Mouse (Mus musculus) gonadal fat pad, adult 2 months (tissue): ENCODE measurements around the gene Acta2. TPM values are rescaled to one million over a fixed set of nuclear protein-coding genes. Genes with fewer than 3 reads are reported as not detected.

Source experiments
- DNase-seq: peaks from one replicate; pipeline ENCODE4 v3.0.0-alpha.2; 2012; ENCODE audit warnings: low read depth
- polyA plus RNA-seq: library from polyadenylated mRNA; depleted of rRNA; stranded (reverse); fragments of >200 nt; gene quantifications from 2 replicates; pipeline ENCODE4 v1.2.3, GENCODE M21; 2012; rRNA removed

Acta2 gene
- 1,153 and 1,418 TPM in 2 replicates for polyA plus RNA-seq

DNA sequence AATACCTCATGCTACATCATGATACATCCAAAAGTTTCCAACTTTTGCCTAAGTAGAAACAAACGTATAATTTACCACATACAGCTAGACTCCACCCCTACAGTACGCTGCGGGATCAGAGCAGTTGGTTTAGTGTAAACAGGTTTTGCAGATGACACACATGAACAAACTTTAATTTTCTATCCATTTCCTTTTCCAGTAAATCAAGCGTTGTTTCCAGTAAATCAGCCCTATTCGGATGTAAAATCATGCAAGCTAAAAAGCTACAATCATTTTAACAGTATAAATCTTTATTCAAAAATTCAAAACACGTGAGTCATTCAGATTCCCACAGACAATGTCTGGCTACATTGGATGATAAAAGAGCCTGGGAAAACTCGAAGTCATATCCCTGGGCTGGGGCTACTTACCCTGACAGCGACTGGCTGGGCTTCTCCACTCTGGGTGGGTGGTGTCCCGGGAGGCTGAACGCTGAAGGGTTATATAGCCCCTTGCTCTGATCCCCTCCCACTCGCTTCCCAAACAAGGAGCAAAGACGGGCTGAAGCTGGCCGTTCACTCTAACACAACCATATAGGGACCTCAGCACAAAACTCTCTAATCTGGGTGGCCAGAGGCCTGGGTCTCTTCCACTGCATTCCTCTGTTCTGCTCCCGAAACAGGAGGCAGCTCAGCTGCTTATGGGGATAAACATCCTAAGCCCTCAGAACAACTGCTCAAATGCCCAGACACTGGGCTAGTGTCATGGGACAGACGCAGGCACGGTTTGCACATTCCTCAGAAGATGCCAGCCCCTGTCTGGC is at the start of gene Acta2:
Gene Acta2, minus strand, starts transcription at position 711 of the 802 bp plus-strand sequence.
- no peak for DNase-seq

DNA sequence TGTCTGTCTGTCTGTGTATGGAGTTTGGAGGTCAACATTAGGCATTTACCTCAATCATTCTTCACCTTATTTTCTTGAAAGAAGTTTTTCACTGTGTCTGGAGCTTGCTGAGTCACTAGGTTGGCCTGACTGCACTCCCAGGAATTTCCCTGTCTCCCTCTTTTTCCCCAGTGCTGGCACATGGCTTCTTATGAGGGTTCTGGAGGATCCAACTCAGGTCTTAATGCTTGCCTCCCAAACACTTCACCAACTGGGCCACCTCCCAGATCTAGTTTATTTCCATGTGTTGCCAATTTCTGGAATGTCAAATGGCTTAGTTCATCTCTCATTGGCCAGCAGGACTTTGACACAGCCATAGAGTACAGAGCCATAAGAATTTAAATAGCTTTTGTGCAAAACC is 49.5 kb upstream of the Acta2 start:
- no peak for DNase-seq

DNA sequence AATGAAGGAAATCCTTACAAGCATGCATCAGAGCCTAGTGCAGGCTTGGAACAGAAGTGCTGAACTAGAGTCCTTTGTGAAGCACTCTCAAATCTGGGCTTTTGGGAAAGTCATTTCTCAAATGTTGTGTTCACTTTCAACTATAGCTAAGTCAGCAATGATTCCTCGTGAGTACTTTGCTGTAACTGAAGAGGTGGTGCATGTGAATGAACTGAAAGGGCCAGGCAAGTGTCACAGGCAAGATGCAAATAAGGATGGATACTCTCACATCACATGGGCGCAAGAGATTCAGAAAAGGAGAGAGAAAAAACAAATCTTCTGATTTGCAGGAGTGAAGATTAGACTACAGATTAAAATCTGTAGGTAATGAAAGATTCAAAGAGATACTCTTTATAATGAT is 45.0 kb upstream of the Acta2 start:
- no peak for DNase-seq

DNA sequence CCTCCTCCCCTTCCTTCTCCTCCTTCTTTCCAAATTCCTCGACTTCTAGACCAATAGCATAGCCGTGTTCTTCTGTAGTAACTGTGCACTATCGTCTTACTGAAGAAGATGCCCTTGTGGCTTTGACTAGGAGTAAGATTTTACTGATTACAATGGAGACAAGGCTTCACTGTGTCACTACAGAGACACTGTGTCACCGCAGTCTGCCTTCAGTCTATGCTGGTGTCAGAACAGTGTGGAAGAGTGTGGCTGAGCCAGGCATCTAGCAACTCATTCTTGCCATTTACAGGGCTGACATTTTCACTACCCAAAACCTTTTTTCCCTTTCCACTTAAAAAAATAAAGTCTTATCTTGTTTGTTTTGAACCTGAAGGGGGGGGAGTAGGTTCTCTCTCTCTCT is 43.8 kb upstream of the Acta2 start:
- DNase-seq = no peak

DNA sequence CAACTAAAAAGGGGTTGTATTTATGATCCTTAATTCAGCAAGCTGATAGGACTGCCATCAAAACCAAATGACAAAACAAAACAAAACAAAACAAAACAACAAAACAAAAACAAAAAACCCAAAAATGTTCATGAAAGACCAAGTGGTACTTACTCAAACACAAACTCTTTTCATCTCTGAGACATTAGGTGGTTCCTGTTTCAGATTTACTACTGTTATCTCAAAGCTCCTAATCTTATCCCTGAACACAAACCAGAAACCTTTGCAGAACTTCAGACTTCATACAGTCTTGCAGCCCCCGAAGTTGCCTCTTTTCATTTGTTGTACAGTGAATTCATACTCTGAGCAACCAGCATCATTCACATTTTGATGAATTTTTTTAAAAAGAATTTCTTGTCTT is 43.1 kb upstream of the Acta2 start:
- DNase-seq = no peak

DNA sequence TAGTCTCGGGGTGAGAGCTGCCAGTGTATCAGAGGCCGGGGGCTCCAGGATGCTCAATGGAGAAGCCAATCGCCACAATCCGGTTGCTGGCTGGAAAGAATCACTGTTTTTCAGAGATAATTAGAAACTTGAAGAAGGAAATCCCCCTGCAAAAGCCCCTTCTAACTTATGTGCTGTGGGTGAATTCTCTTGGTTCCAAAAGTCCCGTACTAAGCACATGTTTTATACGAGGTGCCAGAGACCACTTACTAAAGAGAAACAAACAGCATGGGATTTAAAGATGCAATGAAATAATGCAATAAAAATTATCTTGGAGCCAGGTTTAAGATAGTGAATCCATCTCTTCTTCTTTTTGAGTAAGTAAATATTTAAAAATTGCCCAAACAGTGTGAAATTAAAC is 40.1 kb upstream of the Acta2 start:
- no peak for DNase-seq

DNA sequence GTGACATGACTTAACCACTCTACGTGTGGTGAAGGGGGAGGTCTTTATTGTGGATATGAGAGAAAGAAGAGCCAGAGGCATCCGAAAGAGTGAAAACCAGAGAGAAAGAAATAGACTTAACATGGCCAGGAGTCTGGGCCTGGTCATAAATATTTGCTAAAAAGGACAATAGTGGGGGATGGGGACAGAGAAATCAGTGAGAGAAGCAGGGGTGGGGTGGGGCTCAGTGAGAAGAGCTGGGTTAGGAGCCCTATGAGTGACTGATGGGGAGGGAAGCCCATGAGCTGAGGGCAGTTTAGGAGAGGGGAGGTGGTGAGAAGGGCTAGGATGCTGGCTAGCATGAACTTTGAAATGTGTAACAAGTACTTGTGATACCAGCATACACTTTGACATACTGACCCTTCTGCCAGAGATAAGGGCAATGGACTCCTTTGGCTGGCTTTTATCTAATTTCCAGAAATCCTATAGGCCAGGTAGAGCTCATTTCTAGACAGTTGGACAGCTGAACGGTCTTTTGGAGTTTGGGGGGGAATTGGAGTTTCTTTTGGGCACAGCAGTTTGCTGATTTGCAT is 38.1 kb upstream of the Acta2 start:
- DNase-seq = no peak

DNA sequence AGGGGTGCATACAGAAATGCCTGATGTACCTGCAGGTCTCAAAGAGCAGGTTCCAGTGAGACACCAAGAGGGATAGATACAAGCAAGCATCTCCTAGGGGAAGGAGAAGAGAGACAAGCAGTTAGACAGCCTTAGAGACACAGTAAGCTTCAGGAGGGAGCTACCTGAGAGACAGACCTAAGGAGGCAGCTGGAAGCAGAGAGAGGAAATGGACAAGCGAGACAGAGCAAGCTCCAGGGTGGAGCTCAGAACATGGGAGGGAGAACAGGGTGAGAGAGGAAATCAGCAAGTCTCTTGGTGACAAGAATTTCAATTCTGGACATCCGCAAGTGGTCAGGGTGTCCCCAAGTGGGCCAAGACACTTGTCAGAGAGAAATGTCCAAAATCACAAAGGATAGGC is 37.3 kb upstream of the Acta2 start:
- no peak for DNase-seq

DNA sequence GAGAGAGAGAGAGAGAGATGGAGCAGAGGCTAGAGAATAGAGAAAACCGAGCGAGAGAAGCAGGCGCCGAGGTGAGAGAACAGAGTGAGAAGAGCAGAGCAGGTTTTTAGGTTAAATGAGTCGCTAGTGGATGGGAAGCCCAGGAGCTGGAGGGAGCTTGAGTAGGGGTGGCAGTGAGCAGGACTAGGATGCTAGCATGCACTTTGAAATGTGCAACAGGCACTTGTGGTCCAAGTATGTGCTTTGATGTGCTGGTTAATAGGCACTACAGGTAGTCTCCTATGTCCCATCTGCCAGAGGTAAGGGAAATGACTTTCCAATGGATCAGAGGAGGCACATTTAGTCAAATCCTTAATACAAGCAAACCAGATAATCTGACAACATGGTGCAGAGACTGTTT is 36.6 kb upstream of the Acta2 start:
- no peak for DNase-seq

DNA sequence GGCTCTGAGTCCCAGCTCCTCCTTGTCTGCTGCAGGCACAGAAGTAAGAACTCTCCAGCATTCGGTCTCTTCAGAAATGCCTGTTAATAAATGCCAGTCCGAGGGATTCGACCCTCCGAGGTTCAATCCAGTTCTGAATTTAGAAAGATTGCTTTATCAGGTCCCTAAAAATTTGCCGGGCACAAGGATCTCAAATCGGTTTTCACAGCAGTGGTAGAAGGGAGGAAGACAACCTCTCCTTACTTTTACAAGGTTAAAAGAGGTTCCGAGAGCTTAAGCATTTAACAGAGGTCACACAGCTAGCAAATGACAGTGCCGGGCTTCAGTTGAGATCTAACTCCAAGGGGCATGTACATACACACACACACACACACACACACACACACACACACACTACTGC is 36.0 kb upstream of the Acta2 start:
- no peak for DNase-seq

DNA sequence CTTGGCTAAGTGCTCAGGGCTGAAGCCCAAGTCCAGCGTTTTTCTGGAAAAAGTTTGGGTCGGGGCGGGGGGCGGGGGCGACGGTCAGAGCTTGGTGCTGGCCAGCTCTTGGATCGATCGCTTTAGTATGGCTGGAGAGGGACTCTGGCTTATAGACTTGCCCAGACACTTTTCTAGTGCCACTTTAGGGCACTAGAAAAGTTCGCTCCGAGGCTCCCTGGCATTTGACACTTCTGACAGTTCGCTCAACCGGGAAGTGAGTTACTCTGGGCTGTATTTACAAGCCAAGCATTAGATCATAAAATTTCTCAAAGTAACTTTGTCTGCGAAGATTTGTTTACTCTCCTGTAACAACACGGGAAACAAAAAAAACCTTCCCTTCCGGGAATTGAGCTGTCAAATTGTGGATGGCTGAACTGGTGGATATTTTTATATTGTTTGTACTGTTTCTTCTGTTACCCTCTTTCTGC is 35.5 kb upstream of the Acta2 start:
- no peak for DNase-seq

DNA sequence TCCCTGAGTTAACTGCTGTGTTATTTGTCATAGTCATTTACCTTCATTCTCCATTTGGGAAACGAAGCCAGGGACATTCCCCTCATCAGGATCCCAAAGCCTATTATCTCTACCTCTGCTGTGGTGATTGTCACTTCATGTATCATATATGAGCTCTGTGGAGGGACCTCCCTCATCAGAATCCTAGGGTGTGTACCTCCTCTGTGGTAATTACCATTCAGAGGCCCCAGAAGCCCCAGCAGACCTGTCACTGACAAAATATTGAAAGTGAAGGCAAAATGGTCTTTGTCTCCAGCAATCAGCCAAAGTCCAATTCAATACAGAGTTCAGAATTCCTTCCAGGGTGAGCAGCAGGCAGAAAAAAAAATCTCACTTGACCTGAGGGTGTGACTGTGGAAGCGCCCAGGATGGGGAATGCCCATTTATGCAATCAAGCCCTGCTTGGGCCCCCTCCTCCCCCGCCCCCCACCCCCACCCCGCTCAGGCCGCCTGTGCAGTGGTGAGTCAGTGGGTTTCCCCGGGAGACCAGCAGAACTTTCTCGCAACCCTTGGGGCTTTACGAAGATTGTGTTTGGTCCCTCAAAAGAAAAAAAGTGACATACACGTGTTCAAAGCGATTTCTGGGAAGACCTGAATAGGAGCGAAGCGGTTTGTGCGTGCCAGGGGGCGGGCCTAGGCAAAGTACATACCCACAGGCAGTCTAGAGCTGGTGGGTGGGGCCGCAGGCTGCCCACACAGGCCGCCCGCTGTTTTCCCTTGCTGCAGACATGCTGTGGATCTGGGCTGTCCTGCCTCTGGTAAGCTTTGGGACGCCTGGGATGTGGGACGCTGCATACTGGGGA is 34.8 kb upstream of the Acta2 start, which contains the start of gene Fas:
Gene Fas, plus strand, starts transcription at position 719 of the 842 bp plus-strand sequence.
- DNase-seq = no peak

DNA sequence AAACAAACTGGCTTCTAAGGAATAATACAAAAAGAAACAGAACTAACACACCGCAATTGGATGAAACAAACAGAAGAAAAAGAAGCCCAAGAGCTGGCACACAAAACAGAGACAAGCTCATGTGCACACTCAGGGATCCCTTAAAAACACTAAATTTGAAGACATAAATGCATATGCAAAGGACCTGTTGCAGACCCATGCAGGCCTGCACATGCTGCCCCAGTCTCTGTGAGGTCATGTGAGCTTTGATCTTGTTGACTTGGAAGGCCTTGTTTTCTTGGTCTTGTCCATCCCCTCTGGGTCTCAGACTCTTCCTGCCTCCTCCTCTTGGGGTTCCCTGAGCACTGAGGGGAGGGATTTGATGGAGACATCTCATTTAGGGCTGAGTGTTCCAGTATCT is 33.3 kb upstream of the Acta2 start:
- no peak for DNase-seq

DNA sequence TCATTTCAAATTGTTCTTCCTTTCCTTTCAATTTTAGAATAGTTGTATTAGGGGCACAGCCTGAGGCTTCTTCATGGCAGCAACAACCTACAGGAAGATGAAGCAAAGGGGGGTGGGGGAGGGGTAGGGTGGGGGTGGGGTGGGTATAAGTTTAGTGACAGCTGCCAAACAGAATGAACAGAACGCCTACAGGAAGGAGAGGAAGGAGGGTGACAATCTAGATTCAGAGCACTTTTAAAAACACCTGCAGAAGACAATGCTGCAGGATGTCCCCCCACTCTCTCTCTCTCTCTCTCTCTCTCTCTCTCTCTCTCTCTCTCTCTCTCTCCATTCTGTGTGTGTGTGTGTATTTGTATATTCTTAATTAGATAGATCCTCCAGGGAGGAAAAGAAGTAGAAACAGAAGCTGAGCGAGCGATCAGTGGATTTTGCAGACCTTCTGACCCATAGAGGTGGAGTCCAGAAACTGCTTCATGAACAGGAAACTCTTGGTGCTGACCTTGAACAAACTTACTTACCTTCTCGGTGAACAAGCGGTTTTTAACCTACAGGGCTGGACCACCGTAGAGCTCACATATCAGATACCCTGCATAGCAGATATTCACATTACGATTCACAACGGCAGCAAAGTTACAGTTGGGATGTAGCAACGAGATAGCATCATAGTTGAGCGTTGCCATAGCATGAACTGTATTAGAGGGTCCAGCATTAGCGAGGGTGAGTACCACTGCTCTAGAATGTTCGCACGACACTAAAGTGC is 32.4 kb upstream of the Acta2 start:
- no peak for DNase-seq

DNA sequence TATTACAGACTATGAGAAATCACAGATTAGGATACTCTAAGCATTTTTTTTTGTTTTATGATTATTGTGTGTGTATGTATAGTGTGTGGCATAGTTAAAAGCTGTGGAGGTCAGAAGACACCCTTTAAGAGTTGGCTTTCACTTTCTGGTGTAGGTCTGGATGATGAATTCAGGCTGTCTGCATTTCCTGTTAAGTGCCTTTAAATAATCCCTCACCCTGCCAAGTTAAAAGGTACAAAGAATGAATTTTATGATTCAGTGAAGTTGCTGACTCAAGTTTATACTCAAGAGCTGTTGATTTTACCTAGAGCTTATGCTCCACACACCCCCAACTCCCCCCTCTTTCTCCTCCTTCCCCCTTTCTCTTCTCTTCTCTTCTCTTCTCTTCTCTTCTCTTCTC is 31.8 kb upstream of the Acta2 start:
- no peak for DNase-seq

DNA sequence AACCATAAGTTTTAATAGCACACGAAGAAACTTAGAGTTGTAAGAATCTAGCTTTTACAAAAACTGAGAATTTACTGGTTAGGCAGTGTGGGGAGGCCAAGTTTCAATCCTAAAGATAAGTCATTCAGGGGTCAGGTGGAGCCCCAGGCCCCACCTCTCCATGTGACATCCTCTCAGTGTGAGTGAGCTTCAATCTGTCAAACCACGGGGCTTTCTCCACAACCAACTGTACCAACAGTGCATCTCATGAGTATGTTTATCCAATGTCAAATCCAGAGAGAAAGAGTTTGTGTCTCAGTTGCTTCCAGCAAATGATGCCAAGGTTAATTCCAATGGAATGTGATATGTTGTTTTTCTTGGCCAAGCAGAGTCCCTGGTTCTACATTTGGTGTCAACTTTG is 29.4 kb upstream of the Acta2 start:
- DNase-seq = no peak

DNA sequence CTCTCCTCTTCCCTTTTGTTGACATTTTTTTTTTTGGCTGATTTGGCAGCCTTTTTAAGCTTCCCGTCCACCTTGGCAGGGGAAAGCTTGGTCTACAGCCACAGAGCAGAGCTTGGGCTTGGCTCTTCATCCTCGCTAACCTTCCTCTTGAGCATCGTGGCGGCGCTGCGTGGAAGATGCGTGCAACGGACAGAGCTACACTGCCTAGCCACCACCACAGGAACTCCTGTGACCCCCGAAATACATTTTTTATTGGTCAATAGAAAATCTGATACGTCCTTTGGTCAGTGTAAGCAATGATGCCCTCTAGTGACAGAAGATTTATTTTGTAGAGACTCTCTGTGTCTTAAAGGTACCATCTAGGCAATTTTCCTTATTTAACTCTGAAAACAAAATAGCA is 29.0 kb upstream of the Acta2 start:
- DNase-seq = no peak

DNA sequence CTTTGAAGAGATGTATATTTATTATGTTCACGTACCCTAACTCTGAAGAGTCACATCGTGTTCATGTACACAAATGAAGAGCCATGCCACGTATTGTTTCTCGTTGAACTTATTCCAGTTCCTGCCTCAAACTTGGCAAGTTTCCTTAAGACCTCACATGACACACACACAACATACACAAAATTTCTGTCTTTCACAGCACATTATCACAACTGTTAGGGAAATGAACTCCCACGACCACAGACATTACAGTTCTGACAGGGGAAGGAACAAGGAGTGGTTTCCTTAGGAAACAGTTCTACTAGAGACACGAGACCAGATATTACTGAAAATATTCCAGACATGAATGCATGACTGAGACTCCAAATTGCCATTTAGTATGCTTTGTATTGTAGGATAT is 28.2 kb upstream of the Acta2 start:
- no peak for DNase-seq

DNA sequence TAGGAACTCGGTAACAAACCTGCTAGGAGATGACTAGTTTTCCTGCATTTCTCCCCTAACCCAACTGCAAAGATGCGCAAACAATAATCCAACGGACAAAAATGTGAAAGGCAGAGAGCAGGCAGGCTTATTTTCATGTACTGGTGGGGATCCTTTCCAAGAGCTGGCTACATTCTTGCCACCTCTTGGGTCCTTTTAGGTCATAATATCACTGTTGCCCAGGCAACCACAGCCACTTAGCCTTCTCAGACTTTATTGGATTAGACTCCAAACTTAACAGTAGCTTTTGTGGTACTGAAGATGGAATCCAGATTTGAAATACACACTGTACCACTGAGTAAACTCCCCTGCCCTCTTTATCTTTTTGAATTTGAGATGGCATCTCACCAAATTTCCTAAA is 22.7 kb upstream of the Acta2 start:
- DNase-seq = no peak

DNA sequence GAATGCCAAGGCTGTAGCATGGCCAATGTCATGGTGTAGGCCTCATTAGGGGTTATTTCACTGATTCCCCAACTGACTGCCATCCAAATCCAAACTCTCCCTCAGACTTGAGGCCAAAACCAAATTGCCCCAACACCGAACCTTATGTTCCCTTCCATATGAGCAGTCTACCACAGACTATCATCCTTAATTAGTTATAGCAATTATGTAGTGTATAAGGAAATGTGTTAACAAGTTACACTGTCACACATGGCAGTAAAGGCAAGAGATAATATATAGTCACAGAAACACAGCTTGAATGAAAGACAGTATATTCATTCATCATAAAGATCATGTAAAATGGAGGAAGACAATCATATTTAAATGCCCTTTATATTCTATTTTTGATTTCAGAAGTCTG is 17.7 kb upstream of the Acta2 start:
- no peak for DNase-seq

DNA sequence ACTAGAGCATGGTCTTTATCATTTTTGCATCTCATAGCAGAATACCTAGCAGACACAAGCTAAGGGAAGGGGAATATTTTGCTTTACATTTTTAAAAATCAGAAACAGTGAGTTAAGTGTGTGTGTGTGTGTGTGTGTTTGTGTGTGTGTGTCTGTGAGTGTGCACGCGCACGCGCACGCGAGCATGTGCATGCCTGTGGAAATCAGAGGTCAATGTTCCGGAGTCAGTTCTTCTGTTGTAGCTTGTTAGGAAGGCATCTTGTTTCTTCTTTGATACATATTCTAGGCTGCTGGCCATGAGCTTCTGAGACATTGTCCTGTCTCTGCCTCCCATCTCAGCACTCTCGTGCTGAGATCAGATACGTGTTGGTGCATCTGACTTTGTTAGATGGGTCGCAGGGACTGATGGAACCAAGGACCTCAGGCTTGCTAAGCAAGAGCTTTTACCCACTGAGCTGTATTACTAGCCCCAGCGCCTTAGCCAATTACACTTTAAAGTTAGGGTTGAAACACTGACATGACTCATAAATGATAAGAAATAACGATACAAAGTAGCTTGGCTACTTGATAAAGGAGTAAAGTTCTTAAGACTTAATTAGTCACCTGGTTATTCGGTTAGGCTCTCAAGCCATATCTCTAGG is 15.6 kb upstream of the Acta2 start:
- DNase-seq = no peak
